Mouse (Mus musculus) adrenal gland, postnatal 10 days (tissue): Measurements from ENCODE around the gene Msantd1. TPM values are rescaled to one million over a fixed set of nuclear protein-coding genes. Genes with fewer than 3 reads are reported as not detected.
"Not testable (repeated sequence)": the region's sequence is repeated elsewhere in the genome, so short reads cannot be mapped to it uniquely, and the experiment has no call there.

Experiments used
- DNase-seq: peaks from one replicate; pipeline ENCODE4 v3.0.0; 2021; ENCODE audit warnings: mixed read lengths
- long read RNA-seq, 2 experiments: library from polyadenylated mRNA; stranded (forward); transcript quantifications; one replicate each; pipeline ENCODE4 v2.0.0; 2021
- total RNA-seq, 2 experiments: library from RNA; stranded (reverse); gene quantifications; 2 replicates each; pipeline ENCODE4 v1.2.3; 2021

Gene Msantd1
- 1 to 10 TPM; 1.1 TPM for total RNA-seq
- long read RNA-seq, experiment 1 = 0 reads
- long read RNA-seq, experiment 2, partial matches to known transcripts = 0 of 2 reads
- long read RNA-seq, experiment 2, other reads (novel, unspliced or antisense) = 2 of 2 reads

- DNase-seq = no peak
These were observed at the start of gene Msantd1 for GRCm38 (mm10) chr5:34907910-34908725. Gene Msantd1 (plus strand): TSS chr5:34908012.

GRCm38 (mm10) chr5:34865367-34865766 is 42.4 kb upstream of the Msantd1 start:
- no peak for DNase-seq

GRCm38 (mm10) chr5:34880307-34880706 is 27.5 kb upstream of the Msantd1 start:
- DNase-seq = not testable (repeated sequence)

- no peak for DNase-seq
These were observed 26.8 kb upstream of the Msantd1 start for GRCm38 (mm10) chr5:34881023-34881422.

GRCm38 (mm10) chr5:34885250-34885649 is 22.6 kb upstream of the Msantd1 start:
- no peak for DNase-seq

GRCm38 (mm10) chr5:34889252-34889651 is 18.6 kb upstream of the Msantd1 start:
- no peak for DNase-seq

GRCm38 (mm10) chr5:34896697-34897453 is 10.9 kb upstream of the Msantd1 start:
- no peak for DNase-seq

- no peak for DNase-seq
These were observed 7.9 kb upstream of the Msantd1 start for GRCm38 (mm10) chr5:34899787-34900469.

- DNase-seq = no peak
These were observed 5.4 kb upstream of the Msantd1 start for GRCm38 (mm10) chr5:34902371-34902770.

GRCm38 (mm10) chr5:34902811-34903385 is 4.9 kb upstream of the Msantd1 start:
- DNase-seq = peak; percentile 58

- no peak for DNase-seq
These were observed 3.4 kb upstream of the Msantd1 start for GRCm38 (mm10) chr5:34904412-34904811.

- no peak for DNase-seq
These were observed 582 bp upstream of the Msantd1 start for GRCm38 (mm10) chr5:34907230-34907629.

GRCm38 (mm10) chr5:34908726-34909633 is 1.2 kb downstream of the Msantd1 start:
- no peak for DNase-seq

GRCm38 (mm10) chr5:34909634-34910503 is 2.1 kb downstream of the Msantd1 start:
- no peak for DNase-seq

GRCm38 (mm10) chr5:34910504-34910815 is 2.6 kb downstream of the Msantd1 start:
- no peak for DNase-seq

GRCm38 (mm10) chr5:34915801-34916200 is 8.0 kb downstream of the Msantd1 start:
- DNase-seq = peak; percentile 86

- DNase-seq = no peak
These were observed 9.4 kb downstream of the Msantd1 start for GRCm38 (mm10) chr5:34917234-34917655.

GRCm38 (mm10) chr5:34918785-34919184 is 11.0 kb downstream of the Msantd1 start:
- no peak for DNase-seq

- peak; percentile 23 for DNase-seq
These were observed 14.7 kb downstream of the Msantd1 start for GRCm38 (mm10) chr5:34922531-34922930.

- no peak for DNase-seq
These were observed 16.1 kb downstream of the Msantd1 start for GRCm38 (mm10) chr5:34923920-34924319.
